Mouse (Mus musculus): ENCODE results near the gene Rraga.

GRCm38 (mm10) chr4:86622116-86622515 is 46.6 kb downstream of the Rraga start:
- TF ChIP-seq MYC (IDR thresholded peaks at IDR 0.05; ENCODE audit: low read depth, low read length) (no peak), POLR2A (IDR thresholded peaks at IDR 0.05; ENCODE audit: control insufficient read depth in 1 of 2, insufficient read depth in 1 of 2, low read depth in 1 of 2, low read length in 2 of 2, poor library complexity in 1 of 2) (no peak), SMC3 (IDR thresholded peaks at IDR 0.05; ENCODE audit: low read depth, low read length) (no peak), CTCF (IDR thresholded peaks at IDR 0.05 in 2 of 3, conservative IDR thresholded peaks at IDR 0.05 in 1 of 3; ENCODE audit: control insufficient read depth in 1 of 3, insufficient read depth in 1 of 3, low read depth in 2 of 3, low read length in 3 of 3, poor library complexity in 1 of 3, severe bottlenecking in 1 of 3) (no peak), TCF12 (IDR thresholded peaks at IDR 0.05; ENCODE audit: low read depth, low read length) (no peak), MAX (IDR thresholded peaks at IDR 0.05; ENCODE audit: low read length) (no peak)

All from MEL (cell line).